Mouse (Mus musculus): Measurements from ENCODE around the gene Htr1f. TPM values are rescaled to one million over a fixed set of nuclear protein-coding genes. Genes with fewer than 3 reads are reported as not detected.

Gene Htr1f
- polyA plus RNA-seq, 1 experiment from 2014 or later = not detected

GRCm38 (mm10) chr16:65022364-65022763 lies 83.3 kb downstream of the Htr1f start:
- ChIA-PET POLR2A (no interaction called here), CTCF (interaction anchor here (1.5 kb wide), 1 partner anchor 11 kb away, joined by 3 read pairs; no protein-coding TSS in a partner anchor)
- no peaks in the 10 kb centered on the region for H3K27me3 ChIP-seq
- DNase-seq (ENCODE audit: low read depth, low spot score) = no peak
- no peak for TF ChIP-seq CTCF (IDR thresholded peaks at IDR 0.05)
- in situ Hi-C loops (cut with MboI; ENCODE audit: low pct_unique_long_range_greater_than_20kb) = no loop called here
- no peak for ATAC-seq

DNA sequence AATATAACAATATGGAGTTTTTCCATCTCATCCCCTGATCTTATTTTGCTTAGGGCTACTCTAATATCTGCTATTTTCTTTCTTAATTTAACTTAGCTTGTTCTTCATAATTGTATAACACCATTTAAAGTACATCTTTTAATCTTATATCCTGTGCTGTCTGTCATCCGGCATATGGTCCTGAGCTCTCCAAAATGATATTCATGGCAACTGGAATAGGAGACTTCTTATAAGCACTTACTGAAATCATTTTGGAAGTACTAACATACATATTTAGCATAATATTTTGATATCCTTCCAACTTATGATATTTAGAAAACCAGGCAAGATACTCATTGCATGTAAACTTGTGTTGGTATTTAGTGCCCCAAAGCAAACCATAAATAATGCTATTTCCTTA lies 86.9 kb downstream of the Htr1f start:
- TF ChIP-seq CTCF (IDR thresholded peaks at IDR 0.05) = no peak
- ATAC-seq (no peak), DNase-seq (ENCODE audit: low read depth, low spot score) (no peak)
- H3K27me3 ChIP-seq = no peaks in the 10 kb centered on the region
- CTCF ChIA-PET = no interaction called here
- in situ Hi-C loops (cut with MboI; ENCODE audit: low pct_unique_long_range_greater_than_20kb) = no loop called here
- POLR2A ChIA-PET = interaction anchor here (0.6 kb wide), 1 partner anchor 120 kb away, joined by 6 read pairs; no protein-coding TSS in a partner anchor

- H3K27me3 ChIP-seq = no peaks in the 10 kb centered on the region
- ChIA-PET CTCF (no interaction called here), POLR2A (interaction anchor here (0.6 kb wide), 1 partner anchor 119 kb away, joined by 6 read pairs; no protein-coding TSS in a partner anchor)
- TF ChIP-seq CTCF (IDR thresholded peaks at IDR 0.05) = no peak
- ATAC-seq = no peak
- in situ Hi-C loops (cut with MboI; ENCODE audit: low pct_unique_long_range_greater_than_20kb) = no loop called here
- DNase-seq (ENCODE audit: low read depth, low spot score) = no peak
These were observed 87.5 kb downstream of the Htr1f start for GRCm38 (mm10) chr16:65018134-65018533.

DNA sequence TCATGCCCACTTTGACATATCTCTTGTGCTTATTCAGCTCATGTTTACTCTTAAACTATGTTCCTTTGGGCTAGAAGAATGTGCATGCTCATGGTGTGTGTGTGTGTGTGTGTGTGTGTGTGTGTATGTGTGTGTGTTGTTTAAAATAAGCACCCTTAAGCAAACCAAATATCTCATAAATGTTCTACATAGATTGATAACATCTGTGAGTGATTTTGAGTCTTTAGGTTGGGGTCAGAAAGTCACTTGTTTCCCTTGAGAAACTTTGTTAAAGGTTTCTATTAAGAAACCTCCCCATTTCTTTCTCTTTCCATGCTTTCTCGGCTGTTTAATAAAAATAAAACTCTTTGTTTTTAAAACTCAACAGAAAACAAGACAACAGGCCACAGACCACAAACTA lies 88.1 kb downstream of the Htr1f start:
- no peak for TF ChIP-seq CTCF (IDR thresholded peaks at IDR 0.05)
- POLR2A ChIA-PET = no interaction called here
- in situ Hi-C loops (cut with MboI; ENCODE audit: low pct_unique_long_range_greater_than_20kb) = no loop called here
- CTCF ChIA-PET = no interaction called here
- DNase-seq (ENCODE audit: low read depth, low spot score) = no peak
- H3K27me3 ChIP-seq = no peaks in the 10 kb centered on the region
- no peak for ATAC-seq

DNA sequence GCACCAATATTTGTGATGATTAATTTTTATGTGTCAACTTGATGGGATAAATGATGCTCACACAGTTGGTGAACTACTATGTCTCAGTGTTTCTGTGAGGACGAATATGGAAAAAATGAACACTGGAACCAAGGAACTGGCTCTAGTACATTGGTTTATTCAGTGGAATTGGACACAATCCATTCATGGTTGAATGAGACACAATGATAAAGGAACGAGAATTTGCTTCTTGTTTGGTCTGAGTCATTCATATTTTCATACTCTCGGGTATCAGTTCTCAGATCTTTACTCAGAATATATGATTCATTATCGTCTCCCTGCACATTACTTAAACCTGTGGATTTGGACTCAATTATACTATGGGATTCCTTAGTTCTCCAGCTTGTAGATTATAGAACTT lies 90.4 kb downstream of the Htr1f start:
- no peak for TF ChIP-seq CTCF (IDR thresholded peaks at IDR 0.05)
- ATAC-seq = no peak
- in situ Hi-C loops (cut with MboI; ENCODE audit: low pct_unique_long_range_greater_than_20kb) = no loop called here
- ChIA-PET CTCF (interaction anchor here (1.2 kb wide), 1 partner anchor 10 kb away, joined by 3 read pairs; no protein-coding TSS in a partner anchor), POLR2A (no interaction called here)
- H3K27me3 ChIP-seq = no peaks in the 10 kb centered on the region
- DNase-seq (ENCODE audit: low read depth, low spot score) = no peak

DNA sequence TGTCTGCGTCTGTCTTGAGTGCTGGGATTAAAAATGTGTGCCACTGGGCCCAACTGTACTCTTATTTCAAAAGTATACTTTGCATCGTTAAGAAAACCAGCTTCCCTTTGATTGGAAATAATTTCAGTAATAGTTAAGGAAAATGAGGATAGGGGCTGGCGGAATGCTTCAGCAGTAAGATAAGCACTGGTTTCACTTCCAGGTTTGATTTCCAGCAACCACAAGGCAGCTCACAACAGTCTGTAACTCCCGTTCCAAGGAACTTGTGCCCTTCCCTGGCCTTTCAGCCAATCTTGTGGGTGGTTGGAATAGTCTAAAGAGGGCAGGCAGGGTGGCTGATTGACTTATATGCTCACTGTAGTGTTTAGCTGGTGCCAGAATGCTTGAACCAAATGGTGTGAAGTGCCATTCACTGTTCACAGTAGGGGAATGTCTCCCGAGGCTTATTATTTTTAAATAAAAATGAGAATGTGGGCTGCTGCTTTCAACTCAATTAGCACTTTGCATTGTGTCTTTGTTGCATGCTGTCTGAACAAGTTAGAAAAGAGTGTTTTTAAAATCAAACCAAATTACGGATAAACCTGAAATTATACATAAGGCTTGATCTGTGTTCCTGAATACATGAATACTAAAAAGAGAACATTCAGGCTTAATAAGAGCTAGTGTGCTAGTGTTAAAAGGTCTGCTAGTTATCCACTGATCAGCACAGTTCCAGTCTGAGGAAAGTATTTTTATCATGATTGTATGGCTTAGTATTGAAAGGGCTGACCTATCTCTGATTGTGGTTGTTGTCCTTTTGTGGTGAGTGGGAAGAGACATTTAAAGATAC lies 103.4 kb downstream of the Htr1f start:
- ATAC-seq = no peak
- in situ Hi-C loops (cut with MboI; ENCODE audit: low pct_unique_long_range_greater_than_20kb) = no loop called here
- CTCF ChIA-PET = no interaction called here
- POLR2A ChIA-PET = no interaction called here
- no peaks in the 10 kb centered on the region for H3K27me3 ChIP-seq
- no peak for TF ChIP-seq CTCF (IDR thresholded peaks at IDR 0.05)
- no peak for DNase-seq (ENCODE audit: low read depth, low spot score)

GRCm38 (mm10) chr16:64989279-64989800 lies 116.3 kb downstream of the Htr1f start:
- POLR2A ChIA-PET = no interaction called here
- TF ChIP-seq CTCF (IDR thresholded peaks at IDR 0.05) = no peak
- CTCF ChIA-PET = no interaction called here
- in situ Hi-C loops (cut with MboI; ENCODE audit: low pct_unique_long_range_greater_than_20kb) = no loop called here
- DNase-seq (ENCODE audit: low read depth, low spot score) = no peak
- ATAC-seq = no peak
- H3K27me3 ChIP-seq = no peaks in the 10 kb centered on the region

GRCm38 (mm10) chr16:64987564-64987963 lies 118.1 kb downstream of the Htr1f start:
- in situ Hi-C loops (cut with MboI; ENCODE audit: low pct_unique_long_range_greater_than_20kb) = no loop called here
- H3K27me3 ChIP-seq = no peaks in the 10 kb centered on the region
- ChIA-PET CTCF (no interaction called here), POLR2A (no interaction called here)
- DNase-seq (ENCODE audit: low read depth, low spot score) (no peak), ATAC-seq (no peak)
- TF ChIP-seq CTCF (IDR thresholded peaks at IDR 0.05) = no peak

DNA sequence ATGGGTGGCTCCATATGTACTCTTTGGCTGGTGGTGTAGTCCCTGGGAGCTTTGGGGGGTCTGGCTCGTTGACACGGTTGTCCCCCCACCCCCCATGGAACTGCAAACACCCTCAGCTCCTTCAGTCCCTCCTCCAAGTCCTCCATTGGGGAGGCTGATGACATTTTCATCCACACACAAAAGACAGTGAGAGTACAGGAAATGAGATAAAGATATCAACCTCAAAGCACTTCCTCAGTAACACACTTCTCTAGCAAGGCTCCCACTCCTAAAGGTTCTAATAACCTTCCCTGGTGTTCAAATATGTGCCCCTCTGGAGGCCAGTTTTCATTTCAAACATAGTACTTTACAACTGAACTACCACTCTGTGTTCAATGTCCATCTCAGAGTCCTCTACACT lies 118.6 kb downstream of the Htr1f start:
- ATAC-seq = no peak

GRCm38 (mm10) chr16:64974636-64975035 lies 131.0 kb downstream of the Htr1f start:
- no peak for TF ChIP-seq CTCF (IDR thresholded peaks at IDR 0.05)
- no peak for ATAC-seq
- peaks cover 10% of the 10 kb centered on the region for H3K27me3 ChIP-seq
- no peak for DNase-seq (ENCODE audit: low read depth, low spot score)
- CTCF ChIA-PET = no interaction called here
- in situ Hi-C loops (cut with MboI; ENCODE audit: low pct_unique_long_range_greater_than_20kb) = no loop called here
- POLR2A ChIA-PET = no interaction called here

More for the DNA sequence above, 118.6 kb downstream of the Htr1f start:
- no peaks in the 10 kb centered on the region for H3K27me3 ChIP-seq
- POLR2A ChIA-PET = no interaction called here
- no peak for TF ChIP-seq CTCF (IDR thresholded peaks at IDR 0.05)
- no peak for DNase-seq (ENCODE audit: low read depth, low spot score)
- CTCF ChIA-PET = no interaction called here
- in situ Hi-C loops (cut with MboI; ENCODE audit: low pct_unique_long_range_greater_than_20kb) = no loop called here

DNA sequence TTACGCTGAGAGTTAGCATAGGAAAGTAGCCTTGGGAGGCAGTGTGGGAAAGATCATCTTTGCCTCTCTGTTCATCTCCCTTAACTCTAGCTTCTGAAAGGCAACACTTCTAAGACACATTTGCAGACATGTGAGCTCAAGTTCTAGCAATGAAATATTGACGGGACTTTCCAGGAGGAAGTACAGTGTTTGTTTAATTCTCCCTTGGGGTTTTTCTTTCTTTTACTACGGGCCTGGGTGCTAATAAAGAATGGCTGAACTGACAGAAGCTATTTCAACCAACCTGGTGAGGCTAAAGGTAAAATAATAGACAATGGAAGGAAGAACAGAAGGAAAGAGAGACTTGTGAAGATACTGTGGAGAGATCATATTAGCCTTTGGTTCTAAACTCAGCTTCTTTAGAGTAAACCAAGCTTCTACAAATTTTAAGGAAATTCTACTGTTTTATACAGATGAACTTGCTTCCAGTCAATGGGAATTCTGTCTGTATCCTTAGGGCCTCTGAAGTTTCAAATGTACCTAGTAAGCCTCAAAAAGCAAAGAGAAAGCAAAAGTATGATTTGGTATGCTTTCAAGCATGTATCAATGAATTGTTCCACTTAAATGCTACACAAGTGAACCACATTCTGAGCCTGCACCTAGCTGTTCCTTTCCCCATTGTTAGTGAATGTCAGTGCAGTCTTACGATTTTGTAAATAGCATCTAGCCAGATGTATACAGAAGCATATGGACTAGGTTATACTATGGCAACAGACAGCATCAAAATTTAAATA lies 131.9 kb downstream of the Htr1f start:
- TF ChIP-seq CTCF (IDR thresholded peaks at IDR 0.05) = no peak
- ChIA-PET POLR2A (no interaction called here), CTCF (no interaction called here)
- no peak for ATAC-seq
- peaks cover 10% of the 10 kb centered on the region for H3K27me3 ChIP-seq
- in situ Hi-C loops (cut with MboI; ENCODE audit: low pct_unique_long_range_greater_than_20kb) = no loop called here
- no peak for DNase-seq (ENCODE audit: low read depth, low spot score)
